Comparison of ENCODE assay signal across 11 mouse cellular contexts in the genomic region with DNA sequence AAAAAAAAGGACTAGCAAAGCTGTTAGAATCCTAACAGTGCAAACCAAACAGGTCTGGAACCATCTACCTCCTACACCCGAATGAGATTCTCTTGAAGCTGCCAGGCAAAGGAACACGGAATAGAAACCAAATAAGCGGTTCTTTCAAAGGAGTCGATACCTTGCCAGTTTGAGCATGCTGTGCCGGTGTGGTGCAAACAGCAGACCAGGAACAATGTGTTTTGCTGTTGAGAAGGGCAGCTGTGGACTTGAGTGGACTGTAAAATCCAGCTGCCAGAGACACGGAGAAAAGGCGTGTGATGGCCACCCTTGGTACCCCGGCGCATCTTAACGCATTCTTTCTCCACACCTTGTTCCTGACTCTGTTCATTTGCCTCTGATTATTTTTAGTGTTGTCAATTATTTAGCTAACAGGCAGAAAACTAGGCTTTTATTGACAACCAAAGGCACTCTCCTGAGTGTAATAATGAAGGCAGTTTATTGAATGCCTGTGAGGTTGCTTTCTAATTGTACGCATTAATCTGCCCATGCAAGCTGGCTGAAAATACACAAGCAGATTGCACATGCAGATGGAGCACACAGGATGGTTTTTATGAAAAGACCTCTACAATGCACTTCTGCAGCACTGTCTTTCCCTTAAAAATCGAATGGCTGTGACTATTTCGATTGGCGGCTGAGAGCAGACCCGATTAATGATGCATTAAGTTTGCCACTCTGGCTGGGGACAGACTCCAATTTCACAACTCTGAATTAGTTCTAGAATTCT. TPM values are rescaled to one million over a fixed set of nuclear protein-coding genes. Genes with fewer than 3 reads are reported as not detected.
A peak's percentile ranks its signal among the peaks of the same experiment; 100 is the strongest.
DNase-seq lines count a peak whose midpoint lies in the region; ATAC-seq lines count a peak whose summit lies in the region.
"Had no signal": no experiment of that assay in that cellular context is flagged by ENCODE, and none has a peak within 500 bp of the region (broad histone marks: within the 10 kb centered on the region; RNA-seq: fewer than 3 reads in every experiment).

No protein-coding gene starts in this region.

- WGBS in forebrain, embryonic 13.5 days: 25% methylated on average over 15 of the region's 15 CpGs
- 14% methylated on average over 15 of the region's 15 CpGs for WGBS in midbrain, embryonic 13.5 days
- 79% methylated on average over 15 of the region's 15 CpGs for whole genome bisulfite sequencing in heart, embryonic 10.5 days
- WGBS in liver, embryonic 11.5 days: 85% methylated on average over 15 of the region's 15 CpGs

- H3K36me3 ChIP-seq in forebrain, embryonic 13.5 days (ENCODE audit: poor library complexity, severe bottlenecking): no peaks in the 10 kb centered on the region
- no peaks in the 10 kb centered on the region for H3K36me3 ChIP-seq in midbrain, embryonic 13.5 days
- no peaks in the 10 kb centered on the region for H3K36me3 ChIP-seq in heart, embryonic 10.5 days
- no peaks in the 10 kb centered on the region for H3K36me3 ChIP-seq in liver, embryonic 11.5 days (ENCODE audit: control insufficient read depth, insufficient read depth, low read length)
- H3K36me3 ChIP-seq: stomach, embryonic 15.5 days had no signal

- H3K9me3 ChIP-seq in forebrain, embryonic 13.5 days (replicated peaks): no peaks in the 10 kb centered on the region
- no peaks in the 10 kb centered on the region for H3K9me3 ChIP-seq in midbrain, embryonic 13.5 days
- H3K9me3 ChIP-seq in heart, embryonic 10.5 days: no peaks in the 10 kb centered on the region
- H3K9me3 ChIP-seq in liver, embryonic 11.5 days (ENCODE audit: control insufficient read depth, low read length): no peaks in the 10 kb centered on the region
- H3K9me3 ChIP-seq: stomach, embryonic 15.5 days had no signal

- peak; percentile 57 for ATAC-seq in forebrain, embryonic 13.5 days
- no peak for ATAC-seq in midbrain, embryonic 13.5 days
- no peak for ATAC-seq in inflammation-experienced regulatory T-cells, adult 6 months
- ATAC-seq in liver, embryonic 11.5 days (replicated peaks; ENCODE audit: low FRiP score): no peak
- ATAC-seq: intestine, embryonic 16.5 days had no signal

- H3K9ac ChIP-seq in forebrain, embryonic 13.5 days: no peak overlapping the region
- H3K9ac ChIP-seq in midbrain, embryonic 13.5 days (replicated peaks): 0 out of 2 replicates have a peak overlapping the region, but pooled peaks have one; percentile 10
- no peak overlapping the region for H3K9ac ChIP-seq in liver, embryonic 11.5 days (ENCODE audit: low read depth, low read length)
- H3K9ac ChIP-seq: stomach, embryonic 15.5 days had no signal

- H3K27ac ChIP-seq in forebrain, embryonic 13.5 days: no peak overlapping the region
- H3K27ac ChIP-seq in midbrain, embryonic 13.5 days: no peak overlapping the region
- H3K27ac ChIP-seq in heart, embryonic 10.5 days: no peak overlapping the region
- no peak overlapping the region for H3K27ac ChIP-seq in liver, embryonic 11.5 days (ENCODE audit: low read depth, low read length)
- H3K27ac ChIP-seq: stomach, embryonic 15.5 days had no signal

- H3K4me2 ChIP-seq in forebrain, embryonic 13.5 days: peak overlapping the region; percentile 42
- peak overlapping the region; percentile 44 for H3K4me2 ChIP-seq in midbrain, embryonic 13.5 days (replicated peaks)
- H3K4me2 ChIP-seq in liver, embryonic 11.5 days: no peak overlapping the region
- H3K4me2 ChIP-seq: stomach, embryonic 15.5 days had no signal

- no peak overlapping the region for H3K4me3 ChIP-seq in forebrain, embryonic 13.5 days
- H3K4me3 ChIP-seq in midbrain, embryonic 13.5 days (replicated peaks): peak overlapping the region; percentile 8
- H3K4me3 ChIP-seq in heart, embryonic 10.5 days: no peak overlapping the region
- no peak overlapping the region for H3K4me3 ChIP-seq in liver, embryonic 11.5 days (ENCODE audit: low read depth, low read length)
- H3K4me3 ChIP-seq: stomach, embryonic 15.5 days had no signal

- H3K4me1 ChIP-seq in forebrain, embryonic 13.5 days: peaks cover 9% of the 10 kb centered on the region
- peaks cover 12% of the 10 kb centered on the region for H3K4me1 ChIP-seq in midbrain, embryonic 13.5 days (replicated peaks)
- no peaks in the 10 kb centered on the region for H3K4me1 ChIP-seq in heart, embryonic 10.5 days
- H3K4me1 ChIP-seq in liver, embryonic 11.5 days (replicated peaks; ENCODE audit: control insufficient read depth, insufficient read depth, low read length): no peaks in the 10 kb centered on the region
- H3K4me1 ChIP-seq: stomach, embryonic 15.5 days had no signal

- peak; percentile 44 to 73 for DNase-seq in cerebellum, postnatal 14 days
- DNase-seq in cerebellum, adult 11 months: no peak
- peak; percentile 76 to 92 for DNase-seq in layer of hippocampus, adult 18-20 months (ENCODE audit: low spot score in 2 of 2)
- DNase-seq in heart, embryonic 10.5 days (ENCODE audit: low spot score): no peak
- no peak for DNase-seq in liver, embryonic 11.5 days (ENCODE audit: low spot score)
- DNase-seq: heart, adult 11 months had no signal

- no peaks in the 10 kb centered on the region for H3K27me3 ChIP-seq in forebrain, embryonic 13.5 days
- H3K27me3 ChIP-seq in midbrain, embryonic 13.5 days: peaks cover 3% of the 10 kb centered on the region; the same call in 1 of the 2 replicates
- no peaks in the 10 kb centered on the region for H3K27me3 ChIP-seq in heart, embryonic 10.5 days (ENCODE audit: insufficient read depth, poor library complexity, severe bottlenecking)
- H3K27me3 ChIP-seq in liver, embryonic 11.5 days (replicated peaks; ENCODE audit: control insufficient read depth, insufficient read depth, low read length): no peaks in the 10 kb centered on the region
- H3K27me3 ChIP-seq: stomach, embryonic 15.5 days had no signal

RNA-seq across cellular contexts. Expression of gene Epsti1, which starts 38.9 kb away (rescaled TPM):
- polyA plus RNA-seq in forebrain, embryonic 13.5 days (2015; fragmentation: Nextera tagmentation; extraction: Ambion mirVana): 0.17 and 0.24 TPM in 2 replicates
- total RNA-seq in layer of hippocampus, adult 18-20 months (2021): under 1 TPM; 0.51 to 0.54 TPM
- polyA plus RNA-seq in midbrain, embryonic 13.5 days (2015; fragmentation: Nextera tagmentation; extraction: Ambion mirVana): 0.17 and 0.31 TPM in 2 replicates
- polyA plus RNA-seq in heart, embryonic 10.5 days (2016; fragmentation: Nextera tagmentation; extraction: Ambion mirVana): 0.12 and 0.14 TPM in 2 replicates
- 100 to 1,000 TPM in 2 of 3 experiments, 10 to 100 TPM in 1; 86.1 to 165 (median 108) TPM for polyA plus RNA-seq in inflammation-experienced regulatory T-cells, adult 6 months (2017; shearing (Covaris generic))
- polyA plus RNA-seq in liver, embryonic 11.5 days (2014; fragmentation: Nextera tagmentation; extraction: Ambion mirVana): 0.91 and 0.97 TPM in 2 replicates

Comparison
In these comparisons a context has a peak if more than half of its experiments do, and no peak if none do; other contexts are left out.
1. DNase-seq: peak in cerebellum, postnatal 14 days (2 of 2) and layer of hippocampus, adult 18-20 months (2 of 2); none in cerebellum, adult 11 months (single experiment), heart, embryonic 10.5 days (single experiment) and liver, embryonic 11.5 days (single experiment).
2. RNA of gene Epsti1, which starts 38.9 kb away (polyA plus RNA-seq): 86.1 to 165 TPM in inflammation-experienced regulatory T-cells, adult 6 months; 0.91 to 0.97 TPM in liver, embryonic 11.5 days, 0.17 to 0.31 TPM in midbrain, embryonic 13.5 days, 0.17 to 0.24 TPM in forebrain, embryonic 13.5 days and 0.12 to 0.14 TPM in heart, embryonic 10.5 days; every median in the first group is over 10 times any median in the second.